Mouse (Mus musculus): Measurements from ENCODE around the gene Ptprk.

The Ptprk gene

DNA sequence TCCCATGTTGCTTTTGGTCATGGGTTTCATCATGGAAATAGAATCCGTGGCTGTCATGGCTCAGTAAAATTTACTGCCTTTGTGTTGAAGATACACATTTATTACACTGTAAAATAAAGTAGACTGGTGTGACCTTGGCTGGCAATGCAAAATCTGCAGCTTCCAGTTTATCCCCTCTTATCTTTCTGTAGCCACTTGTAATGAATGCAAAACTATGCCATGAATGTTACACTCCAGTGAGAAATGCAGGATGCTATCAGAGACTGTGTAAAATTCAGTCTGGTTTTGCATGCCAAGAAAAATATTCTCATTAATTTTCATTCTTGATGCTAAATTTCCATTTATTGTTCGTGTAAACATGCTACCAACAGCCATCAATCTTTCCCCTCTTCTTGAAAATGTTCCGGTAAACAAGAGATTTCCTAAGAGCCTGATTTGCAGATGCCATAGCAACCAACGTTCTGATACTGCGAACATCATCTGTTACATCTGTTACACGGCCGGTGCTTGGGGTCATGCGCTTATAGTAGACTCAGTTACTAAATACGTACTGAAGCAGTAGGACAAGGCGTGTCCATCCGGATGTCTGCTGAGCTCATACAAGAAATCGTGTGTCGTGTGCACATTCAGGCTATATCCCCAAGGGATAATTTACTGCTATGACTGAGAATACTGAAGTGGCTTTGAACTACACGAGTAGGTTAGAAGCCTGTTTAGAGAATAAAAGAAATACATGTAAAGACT is 449.5 kb downstream of the Ptprk start:
- no peak for DNase-seq (ENCODE audit: low read depth, low spot score)

DNA sequence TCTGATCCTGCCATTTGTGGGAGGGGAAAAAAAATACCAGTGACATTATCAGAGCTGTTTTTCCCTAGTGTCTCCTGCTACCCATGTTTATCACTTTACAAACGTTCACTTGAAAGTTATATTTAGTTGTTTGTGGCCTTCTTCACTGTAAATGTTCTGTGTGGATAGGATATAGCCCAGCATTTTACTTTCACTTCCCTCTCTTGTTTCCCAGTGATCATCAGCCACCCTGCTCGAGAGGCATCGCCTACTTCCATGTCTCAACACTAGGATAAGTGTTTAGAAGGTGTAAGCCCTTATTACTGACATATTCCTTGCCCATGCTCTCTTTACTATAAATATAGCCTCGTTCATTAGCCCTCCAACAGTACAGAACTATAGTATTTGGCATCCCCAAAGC is 466.0 kb downstream of the Ptprk start:
- DNase-seq (ENCODE audit: low read depth, low spot score): no peak

DNA sequence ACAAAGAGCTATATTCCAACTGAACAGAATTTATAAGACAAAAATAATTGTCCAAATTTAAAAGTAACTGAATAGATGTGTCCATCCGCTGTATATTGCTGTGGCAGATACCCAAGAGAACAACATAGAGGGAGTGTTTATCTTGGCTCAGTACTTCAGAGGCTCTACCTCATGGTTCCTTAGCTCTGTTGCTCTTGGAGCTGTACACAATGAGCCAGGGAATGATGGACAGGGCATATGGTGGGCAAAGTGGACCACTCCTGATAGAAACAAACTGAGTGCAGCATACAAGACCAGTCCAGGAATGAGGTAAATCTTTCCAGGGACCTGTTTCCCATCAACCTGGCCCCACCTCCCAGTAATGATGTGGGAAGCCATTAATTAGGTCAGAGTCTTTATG is 468.1 kb downstream of the Ptprk start:
- DNase-seq (ENCODE audit: low read depth, low spot score): no peak

DNA sequence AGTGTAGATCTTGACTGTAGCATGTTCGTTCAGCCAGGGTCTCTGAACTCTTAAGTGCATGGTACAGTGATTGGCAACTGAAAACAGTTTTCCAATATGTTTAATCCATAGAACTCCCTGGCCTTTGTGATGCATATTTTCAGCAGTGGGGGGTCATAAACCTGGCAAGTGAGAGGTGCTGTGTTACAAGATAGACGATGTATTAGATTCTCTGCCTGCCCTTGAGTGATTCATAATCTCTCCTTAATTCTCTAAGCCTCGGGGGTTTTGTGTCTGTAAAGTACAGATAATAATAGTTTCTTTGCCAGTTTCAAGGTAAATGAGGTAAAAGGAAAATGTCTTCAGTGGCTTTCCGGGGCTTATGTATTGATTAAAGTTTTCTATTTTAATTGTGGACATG is 475.9 kb downstream of the Ptprk start:
- no peak for DNase-seq (ENCODE audit: low read depth, low spot score)

DNA sequence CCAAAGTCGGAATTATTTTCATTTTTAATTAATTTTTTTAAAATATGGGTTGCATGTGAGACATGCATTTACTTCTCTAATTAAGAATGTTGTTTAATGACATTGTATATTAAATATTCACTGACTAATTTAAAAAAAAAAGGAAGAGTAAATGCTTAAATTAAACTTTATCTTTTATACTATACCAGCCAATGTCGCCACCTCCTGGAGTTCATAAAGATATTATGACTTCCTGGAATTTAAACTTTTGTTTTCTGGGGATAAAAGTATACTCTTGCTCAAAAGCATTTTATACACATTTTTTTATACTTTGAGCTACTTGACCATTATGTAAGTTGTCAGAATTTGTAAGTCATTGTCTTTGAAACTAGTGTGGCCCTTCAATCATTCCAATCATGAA is 477.4 kb downstream of the Ptprk start:
- no peak for DNase-seq (ENCODE audit: low read depth, low spot score)

DNA sequence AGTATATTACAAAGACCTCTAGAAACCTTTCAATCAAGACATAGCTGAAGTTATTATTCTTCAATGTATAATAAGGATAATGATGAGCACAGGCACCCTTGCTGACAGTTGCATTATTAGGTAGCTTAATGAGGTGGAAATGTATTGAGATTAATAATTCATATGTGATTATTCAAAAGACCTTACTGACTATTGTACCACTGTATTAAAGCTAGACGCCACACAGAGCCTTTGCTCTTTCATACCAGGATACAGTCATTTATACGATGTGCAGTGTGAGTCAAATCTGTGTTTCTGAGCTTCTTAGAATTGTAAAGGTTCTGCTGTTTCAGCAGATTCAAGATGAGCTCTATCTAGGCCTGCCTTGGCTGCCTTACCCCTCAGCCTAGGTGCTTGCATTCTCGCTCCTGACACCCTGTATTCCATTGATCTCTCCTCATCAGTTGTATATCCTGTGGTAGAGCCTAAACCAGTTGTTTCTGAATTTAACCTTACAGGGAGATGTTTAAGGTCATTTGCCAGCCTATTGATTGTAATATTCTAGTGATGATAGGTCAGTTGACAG is 489.6 kb downstream of the Ptprk start:
- no peak for DNase-seq (ENCODE audit: low read depth, low spot score)

DNA sequence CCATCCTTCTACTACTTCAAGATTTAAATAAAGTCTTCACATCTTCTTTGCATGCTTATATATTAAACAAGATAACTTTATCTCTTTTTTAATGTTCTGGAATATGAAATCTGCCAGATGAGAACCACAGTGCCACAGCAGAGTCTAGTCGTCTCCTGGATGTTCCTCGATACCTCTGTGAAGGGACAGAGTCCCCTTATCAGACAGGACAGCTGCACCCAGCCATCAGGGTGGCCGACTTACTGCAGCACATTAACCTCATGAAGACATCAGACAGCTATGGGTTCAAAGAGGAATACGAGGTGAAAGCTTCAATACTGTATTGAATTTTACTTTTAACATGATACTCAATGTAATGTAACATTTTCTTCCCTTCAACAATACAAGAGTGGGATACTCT is 491.8 kb downstream of the Ptprk start:
- DNase-seq (ENCODE audit: low read depth, low spot score): no peak

DNA sequence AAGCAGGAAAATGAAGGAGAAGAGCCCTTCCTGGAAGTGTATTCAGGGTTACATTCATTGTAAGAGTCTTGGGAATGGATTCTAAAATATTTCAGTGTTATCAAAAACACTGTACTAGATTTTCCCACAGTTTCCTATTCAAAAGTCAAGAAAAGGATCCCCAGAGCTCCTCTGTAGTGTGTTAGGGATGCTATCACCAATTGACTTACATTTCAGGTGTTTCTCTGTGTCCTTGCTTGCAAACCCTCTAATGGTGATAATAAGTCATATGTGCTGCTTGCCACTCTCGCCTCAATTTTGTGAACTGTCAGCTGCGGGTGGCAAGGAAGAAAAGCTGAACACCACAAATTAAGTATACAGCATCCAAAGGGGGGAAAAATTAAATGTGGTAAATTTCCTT is 492.2 kb downstream of the Ptprk start:
- DNase-seq (ENCODE audit: low read depth, low spot score): no peak

DNA sequence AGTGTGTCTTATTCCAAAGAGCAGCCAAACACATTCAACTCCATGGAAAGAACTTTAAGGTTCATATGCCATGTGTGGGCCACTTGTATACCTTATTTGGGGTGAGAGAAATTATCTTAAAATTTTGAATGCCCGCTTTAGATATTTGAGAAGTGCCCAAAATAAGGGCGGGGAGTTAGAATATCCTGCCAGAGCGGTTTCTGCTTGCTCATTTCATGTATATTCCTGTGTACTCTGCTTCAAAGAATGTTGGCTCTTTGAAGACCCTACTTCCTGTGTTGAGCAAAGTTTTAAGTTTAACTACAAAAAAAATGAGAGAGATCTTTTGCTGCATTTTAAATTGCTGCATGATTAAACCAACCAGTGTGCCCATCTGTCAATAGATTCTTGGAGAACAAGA is 492.8 kb downstream of the Ptprk start:
- DNase-seq (ENCODE audit: low read depth, low spot score): no peak

DNA sequence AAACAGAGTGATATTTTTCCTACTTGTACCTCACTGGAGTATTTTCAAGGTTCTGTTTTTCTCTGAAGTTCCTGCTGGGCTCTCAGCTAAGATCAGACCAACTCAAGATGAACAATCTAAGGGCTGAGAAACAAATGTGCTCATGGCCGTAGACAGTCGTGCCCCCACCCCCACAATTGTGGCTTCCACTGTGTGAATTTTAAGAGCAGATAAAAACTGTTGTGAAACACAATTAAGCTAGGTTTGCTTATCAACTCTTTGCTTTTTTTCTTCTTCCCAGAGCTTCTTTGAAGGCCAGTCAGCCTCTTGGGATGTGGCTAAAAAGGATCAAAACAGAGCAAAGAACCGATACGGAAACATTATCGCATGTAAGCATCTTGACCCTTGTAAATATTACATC is 493.4 kb downstream of the Ptprk start:
- DNase-seq (ENCODE audit: low read depth, low spot score): no peak

DNA sequence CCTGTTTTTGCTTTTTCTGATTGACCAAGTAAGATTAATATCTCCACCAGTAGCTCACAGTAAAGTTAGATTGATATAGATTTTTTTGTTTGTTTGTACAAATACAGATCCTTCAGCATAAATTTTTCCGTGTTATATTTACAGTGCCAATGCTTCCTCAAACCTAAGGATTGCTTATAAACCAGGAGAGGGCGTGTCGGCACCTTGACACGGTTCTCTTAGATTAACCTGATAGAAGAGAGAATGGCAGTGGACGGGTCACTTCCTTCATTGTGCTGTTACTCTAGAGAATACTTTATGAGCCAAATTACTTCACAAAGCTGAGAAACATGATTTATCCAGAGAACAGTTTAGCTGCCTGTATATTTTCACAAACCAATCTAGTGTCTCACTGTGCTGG is 505.0 kb downstream of the Ptprk start:
- no peak for DNase-seq (ENCODE audit: low read depth, low spot score)

DNA sequence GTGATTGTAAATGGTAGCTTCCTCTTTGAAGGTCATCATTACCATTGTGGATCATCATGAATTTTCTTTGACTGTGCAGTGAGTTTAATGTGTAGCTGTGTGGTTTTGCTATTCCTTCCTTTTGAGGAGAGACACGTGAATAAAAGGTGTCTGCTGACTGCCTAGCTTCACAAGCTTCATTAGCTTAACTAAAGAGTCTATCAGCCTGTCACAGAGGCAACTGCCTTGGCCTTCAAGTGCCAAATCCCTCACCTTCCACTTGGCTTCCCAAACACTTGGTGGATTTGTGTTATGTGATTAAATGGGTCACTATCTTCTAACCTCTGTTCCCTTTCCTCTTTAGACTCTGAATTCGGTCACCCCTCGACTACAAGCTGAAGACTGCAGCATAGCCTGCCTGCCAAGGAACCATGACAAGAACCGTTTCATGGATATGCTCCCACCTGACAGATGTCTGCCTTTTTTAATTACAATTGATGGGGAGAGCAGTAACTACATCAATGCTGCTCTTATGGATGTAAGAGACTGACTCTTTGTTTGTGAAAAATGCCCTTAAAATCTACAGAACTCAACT is 512.0 kb downstream of the Ptprk start:
- no peak for DNase-seq (ENCODE audit: low read depth, low spot score)

DNA sequence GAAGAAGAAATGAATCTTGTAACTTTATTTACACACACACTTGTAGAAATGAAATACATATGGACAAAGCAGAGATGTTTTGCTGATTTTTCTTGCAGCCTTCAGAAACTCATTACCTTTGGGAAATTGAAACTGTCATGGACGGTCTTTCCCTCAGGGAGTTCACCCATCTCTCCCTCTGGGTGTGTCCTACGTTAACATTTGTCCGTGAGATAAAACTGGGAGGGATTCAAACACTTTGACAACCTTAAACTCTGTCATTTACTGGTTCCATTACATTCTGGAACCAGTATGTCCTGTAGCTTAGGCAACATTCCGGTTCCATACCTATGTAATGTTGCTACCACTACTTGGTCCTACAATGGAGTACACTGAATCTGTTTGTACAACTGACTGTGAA is 513.8 kb downstream of the Ptprk start:
- DNase-seq (ENCODE audit: low read depth, low spot score): no peak

DNA sequence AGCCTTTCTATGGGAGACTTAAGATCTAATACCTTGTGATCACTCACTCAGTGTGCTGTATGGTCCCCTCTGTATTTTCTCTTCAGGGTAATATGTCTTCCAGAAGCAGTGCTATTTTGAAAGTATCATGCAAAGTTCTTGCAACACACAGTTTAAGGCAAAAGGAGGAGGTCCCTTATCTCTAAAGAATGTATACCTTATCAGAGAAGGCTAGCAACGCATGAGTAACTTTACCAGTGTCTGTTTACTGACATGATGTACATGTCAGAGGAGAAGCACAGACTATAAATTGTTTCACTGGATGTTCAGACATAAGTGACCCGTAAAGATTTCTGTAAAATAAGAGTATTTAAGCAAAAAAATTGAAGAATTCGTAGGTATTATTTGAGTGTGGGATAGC is 516.2 kb downstream of the Ptprk start:
- no peak for DNase-seq (ENCODE audit: low read depth, low spot score)

DNA sequence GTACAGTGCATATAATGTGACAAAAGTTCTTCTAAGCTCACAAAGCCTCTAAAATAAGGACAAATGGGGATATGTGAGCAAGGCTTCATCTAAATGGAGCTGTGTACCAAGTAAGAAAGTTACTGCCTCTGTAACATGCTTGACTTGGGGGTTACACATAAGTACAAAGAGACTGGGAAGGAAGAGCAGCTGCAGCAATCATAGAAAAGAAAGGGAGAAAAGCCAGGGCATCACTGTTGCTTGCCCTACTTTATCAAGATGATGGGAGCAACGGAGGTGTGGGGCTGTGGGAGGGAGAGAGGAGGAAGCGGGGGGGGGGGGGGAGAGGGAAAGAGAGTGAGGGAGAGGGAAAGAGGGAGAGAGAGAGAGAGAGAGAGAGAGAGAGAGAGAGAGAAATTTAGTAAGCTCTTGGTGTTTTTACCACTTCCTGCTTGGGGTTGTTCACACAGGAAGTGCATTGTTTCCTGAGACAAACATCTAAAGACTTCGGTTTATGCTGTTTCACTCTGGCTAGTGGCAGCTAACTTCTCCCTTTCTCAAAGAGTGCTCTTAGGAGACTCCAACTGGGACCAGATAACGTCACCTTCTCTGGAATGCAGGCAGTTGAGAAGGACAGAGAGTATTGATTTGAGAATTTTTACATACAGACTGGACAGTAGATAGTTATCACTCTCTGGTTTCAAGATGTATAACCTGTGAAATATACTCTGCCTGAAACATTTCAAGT is 519.1 kb downstream of the Ptprk start:
- DNase-seq (ENCODE audit: low read depth, low spot score): no peak

DNA sequence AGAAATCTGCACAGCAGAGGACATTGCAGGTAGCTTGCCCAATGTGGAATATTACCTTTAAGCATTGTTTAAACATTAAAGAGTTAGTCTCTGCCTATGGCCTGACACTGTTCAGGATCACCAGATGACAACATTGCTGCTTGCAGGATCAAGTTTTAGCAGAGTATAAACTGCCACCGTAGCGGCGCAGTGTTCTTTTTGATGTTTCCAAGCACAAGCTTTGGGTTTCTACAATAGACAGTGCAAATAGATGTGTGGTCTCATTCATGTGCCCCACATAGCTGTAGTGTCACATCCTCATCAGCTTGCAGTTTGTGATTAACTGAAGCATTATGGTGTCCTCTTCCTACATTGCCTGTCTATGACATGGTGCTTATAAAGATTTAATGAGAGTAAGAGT is 522.3 kb downstream of the Ptprk start:
- no peak for DNase-seq (ENCODE audit: low read depth, low spot score)

DNA sequence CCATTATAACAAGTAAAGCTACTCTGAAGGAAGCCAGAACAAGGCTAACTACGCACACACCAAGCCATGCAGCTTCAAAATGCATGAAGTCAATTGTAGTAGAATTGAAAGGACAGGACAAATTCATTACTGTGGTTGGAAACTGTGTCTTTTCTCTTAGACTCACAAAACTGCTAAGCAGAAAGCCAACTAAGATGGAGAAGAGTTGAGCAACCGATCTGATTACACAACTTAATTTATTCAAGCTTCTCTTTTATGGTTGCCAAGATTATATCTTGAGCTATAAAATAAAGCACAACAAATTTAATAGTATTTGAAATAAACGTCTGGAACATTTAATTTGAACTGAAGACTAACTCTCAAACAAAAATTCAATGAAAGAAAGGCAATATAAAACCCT is 534.5 kb downstream of the Ptprk start:
- DNase-seq (ENCODE audit: low read depth, low spot score): no peak

DNA sequence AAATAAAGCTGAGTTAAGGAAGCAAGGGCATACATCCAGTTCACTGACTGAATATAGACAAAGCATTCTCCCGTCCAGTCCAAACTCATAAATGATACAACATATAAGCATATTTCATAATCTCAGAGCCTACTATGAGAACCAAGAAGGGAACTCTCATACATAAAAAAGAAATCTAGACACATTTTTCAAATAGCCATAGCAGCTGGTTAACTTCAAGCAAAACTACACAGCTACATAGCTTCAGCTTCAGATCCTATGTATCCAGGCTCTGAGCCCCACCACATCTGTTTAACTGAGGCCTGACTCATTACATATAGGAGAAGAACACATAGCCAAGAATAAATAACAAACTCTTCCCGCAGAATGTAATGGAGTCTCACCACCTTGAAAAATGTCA is 539.8 kb downstream of the Ptprk start:
- DNase-seq (ENCODE audit: low read depth, low spot score): no peak

DNA sequence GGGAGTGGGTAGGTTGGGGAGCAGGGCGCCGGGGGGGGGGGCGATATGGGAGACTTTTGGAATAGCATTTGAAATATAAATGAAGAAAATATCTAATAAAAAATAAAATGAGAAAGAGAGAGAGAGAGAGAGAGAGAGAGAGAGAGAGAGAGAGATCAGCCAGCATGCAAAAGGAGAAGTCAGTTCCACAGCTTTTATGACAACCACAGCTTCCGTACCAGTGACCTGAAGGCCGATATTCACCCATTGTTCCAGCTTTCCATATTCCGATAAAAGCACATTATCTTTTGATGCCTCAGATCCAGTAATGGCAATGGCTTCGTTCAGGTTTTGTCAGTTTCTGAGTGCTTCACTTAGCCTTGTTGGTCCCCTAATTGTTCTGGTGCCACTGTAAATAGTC is 542.6 kb downstream of the Ptprk start:
- no peak for DNase-seq (ENCODE audit: low read depth, low spot score)

DNA sequence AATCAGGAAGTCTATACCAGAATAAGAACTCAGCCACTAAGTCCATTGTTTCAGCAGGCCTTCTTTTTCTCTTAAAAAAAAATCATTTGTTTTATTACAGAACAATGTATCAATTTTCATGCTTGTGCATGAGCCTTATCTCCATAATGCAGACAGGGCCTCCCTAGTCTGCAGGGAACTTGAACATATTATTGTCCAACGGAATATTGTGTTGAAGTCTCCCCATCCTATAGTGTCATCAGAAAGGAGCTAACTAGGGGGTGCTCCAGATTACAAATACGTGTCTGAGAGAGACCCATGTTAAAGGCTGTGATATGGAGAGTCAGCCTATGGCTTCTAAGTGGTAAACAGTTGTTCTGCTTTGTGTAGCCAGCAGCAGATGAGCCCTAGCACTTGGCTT is 543.4 kb downstream of the Ptprk start:
- no peak for DNase-seq (ENCODE audit: low read depth, low spot score)

DNA sequence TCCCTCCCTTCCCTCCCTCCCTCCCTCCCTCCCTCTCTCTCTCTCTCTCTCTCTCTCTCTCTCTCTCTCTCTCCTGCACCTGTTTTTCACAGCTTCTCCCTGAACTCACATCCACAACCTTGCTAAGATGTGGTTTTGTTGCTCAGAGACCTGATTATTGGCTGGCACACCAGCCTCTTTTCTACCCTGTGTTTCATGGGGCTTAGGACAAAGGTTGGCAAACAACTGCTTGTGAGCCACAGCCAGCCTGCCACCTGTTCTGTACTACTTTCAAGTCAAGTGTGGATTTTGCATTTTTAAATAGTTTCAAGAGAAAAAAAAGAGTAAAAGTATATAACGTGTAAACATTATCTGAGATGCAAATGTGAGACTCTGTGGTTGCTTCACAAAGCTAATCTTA is 544.8 kb downstream of the Ptprk start:
- no peak for DNase-seq (ENCODE audit: low read depth, low spot score)

DNA sequence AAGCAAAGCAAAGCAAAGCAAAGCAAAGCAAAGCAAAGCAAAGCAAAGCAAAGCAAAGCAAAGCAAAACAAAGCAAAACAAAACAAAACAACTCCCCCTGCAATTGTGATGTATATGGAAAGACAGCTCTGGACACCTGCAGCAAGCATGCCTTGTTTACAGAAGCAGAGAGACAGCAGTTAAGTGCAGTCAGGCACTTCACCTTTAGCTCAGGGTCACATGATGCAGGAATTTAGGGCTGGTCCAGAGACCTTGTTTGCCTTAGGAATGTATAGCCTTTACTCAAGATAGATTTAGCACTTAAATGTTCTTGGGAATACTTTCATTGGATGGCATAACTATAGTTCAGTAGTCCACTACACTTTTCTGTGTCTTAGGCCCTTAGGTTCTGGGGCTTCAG is 561.5 kb downstream of the Ptprk start:
- DNase-seq (ENCODE audit: low read depth, low spot score): no peak

DNA sequence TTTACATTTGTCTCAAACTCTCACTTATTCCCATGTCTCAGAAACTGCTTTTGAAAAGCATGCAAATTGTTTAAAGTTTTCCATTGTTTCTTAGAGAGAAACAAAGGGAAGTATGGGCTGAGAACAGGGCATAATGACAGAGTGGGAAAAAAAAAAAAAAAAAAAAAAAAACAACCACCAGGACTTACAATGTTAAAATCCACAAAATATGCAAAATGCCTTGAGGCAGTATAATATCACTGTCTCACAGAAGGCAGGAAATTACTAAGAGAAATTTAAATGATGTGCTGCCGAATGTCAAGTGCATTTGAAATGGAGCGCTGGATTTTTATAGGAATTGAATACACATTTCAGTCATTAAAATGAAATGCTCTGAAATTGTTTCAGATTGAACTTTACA is 567.3 kb downstream of the Ptprk start:
- DNase-seq (ENCODE audit: low read depth, low spot score): no peak
